Mouse (Mus musculus) ovary, postnatal 10 days (tissue): ENCODE results near the gene Scn3b.

ENCODE experiments used
- DNase-seq: peaks from one replicate; pipeline ENCODE4 v3.0.0; 2022; ENCODE audit warnings: low spot score

Gene Scn3b

DNA sequence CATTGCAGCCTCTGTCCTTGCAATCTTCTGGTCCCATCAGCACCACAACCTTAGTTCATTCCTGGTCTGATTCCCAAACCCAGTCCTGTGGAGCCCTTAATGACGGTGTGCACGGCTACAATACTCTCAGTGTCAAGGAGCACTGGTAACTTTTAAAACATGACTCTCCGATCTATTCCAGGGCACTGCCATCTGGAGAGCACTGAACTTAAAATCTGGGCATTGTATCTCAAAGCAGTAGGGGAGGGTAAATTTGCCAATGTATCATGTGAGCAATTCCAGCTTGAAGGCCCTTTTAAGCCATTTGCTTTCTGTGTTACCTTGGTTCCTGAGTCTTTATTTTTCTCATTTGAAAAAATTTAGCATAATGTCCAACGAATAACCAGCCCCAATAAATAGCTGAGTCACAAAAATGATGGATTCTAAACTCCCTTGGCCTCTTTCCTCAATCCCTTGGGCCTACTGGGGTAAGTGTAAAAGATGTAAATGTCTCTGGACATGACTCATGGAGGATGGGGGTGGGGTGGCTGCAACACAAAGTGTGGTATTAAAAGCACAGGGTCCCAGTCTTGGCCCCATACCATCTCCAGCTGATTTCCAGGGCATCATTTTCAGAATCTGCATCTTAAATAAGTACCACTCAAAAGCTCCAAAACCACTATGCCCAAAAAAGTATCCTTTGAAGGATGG is 68.3 kb downstream of the Scn3b start:
- DNase-seq, result no peak

- DNase-seq, result no peak
These were observed 70.6 kb downstream of the Scn3b start for GRCm38 (mm10) chr9:40339578-40339977.
